Mouse (Mus musculus): Measurements from ENCODE around the gene Il1rap. TPM values are rescaled to one million over a fixed set of nuclear protein-coding genes. Genes with fewer than 3 reads are reported as not detected.

The Il1rap gene
- polyA plus RNA-seq, 1 experiment from 2014 or later = 3.7 TPM

DNA sequence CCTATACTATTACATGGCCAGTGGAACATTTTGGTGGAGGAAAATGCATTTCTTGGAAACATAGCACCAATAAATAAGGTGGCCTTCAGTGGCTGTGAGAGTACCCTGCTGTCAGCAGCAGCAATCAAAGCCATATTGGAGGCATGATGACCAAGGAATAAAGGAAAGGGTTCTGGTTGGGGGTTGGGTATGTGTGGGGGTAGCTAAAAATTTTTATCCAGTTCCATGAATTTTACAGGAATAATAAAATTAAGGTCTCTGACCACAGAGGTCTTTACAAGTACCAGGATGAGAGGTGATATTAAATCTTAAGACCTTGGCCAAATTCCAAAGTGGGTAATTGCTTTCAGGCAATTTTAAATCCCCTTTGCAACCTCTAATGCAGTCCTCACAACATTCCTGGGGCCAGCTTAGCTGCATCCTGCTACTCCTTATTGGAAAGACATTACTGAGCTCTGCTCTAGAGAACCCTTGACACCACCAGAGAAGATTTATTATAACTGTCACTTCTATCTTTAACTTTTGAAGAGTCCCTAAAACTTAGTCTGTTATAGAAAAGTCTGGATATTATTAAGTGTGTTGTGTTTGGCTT is 12.0 kb upstream of the Il1rap start:
- ATAC-seq (no peak), DNase-seq (ENCODE audit: low spot score) (no peak)
- no peak overlapping the region for H3K4me2 ChIP-seq (ENCODE audit: low read length)

DNA sequence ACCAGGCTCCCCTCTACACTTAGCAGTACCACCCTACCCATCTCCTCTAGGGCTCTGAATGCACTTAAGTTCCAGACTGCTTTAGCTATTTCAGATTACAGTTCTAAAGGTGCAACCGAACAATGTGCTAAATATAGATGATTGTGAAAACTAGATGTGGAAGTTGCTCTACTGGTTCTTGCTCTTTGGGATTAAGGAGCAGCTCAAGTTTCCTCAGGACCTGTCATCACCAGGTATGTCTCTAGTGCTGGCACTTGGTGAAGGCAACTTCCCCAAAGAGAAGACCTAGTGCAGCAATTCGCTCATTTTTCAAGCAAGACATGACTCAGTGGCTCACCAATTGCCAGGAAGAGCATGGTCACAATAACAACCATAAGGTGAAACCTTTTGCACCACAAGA is 9.7 kb upstream of the Il1rap start:
- DNase-seq (ENCODE audit: low spot score) (no peak), ATAC-seq (no peak)
- H3K36me3 ChIP-seq (ENCODE audit: control insufficient read depth, insufficient read depth, low read length) = no peaks in the 10 kb centered on the region
- H3K9me3 ChIP-seq (replicated peaks; ENCODE audit: control insufficient read depth, low read length) = no peaks in the 10 kb centered on the region
- H3K4me1 ChIP-seq (ENCODE audit: control insufficient read depth, insufficient read depth, low read length) = no peaks in the 10 kb centered on the region
- H3K9ac ChIP-seq (ENCODE audit: low read length) = no peak overlapping the region
- no peaks in the 10 kb centered on the region for H3K27me3 ChIP-seq (replicated peaks; ENCODE audit: control insufficient read depth, insufficient read depth, low read length)
- H3K27ac ChIP-seq (ENCODE audit: low read depth, low read length) = no peak overlapping the region
- no peak overlapping the region for H3K4me2 ChIP-seq (ENCODE audit: low read length)
- no peak overlapping the region for H3K4me3 ChIP-seq (ENCODE audit: low read depth, low read length)
- 91% methylated on average over 2 of the region's 2 CpGs for WGBS

More for the DNA sequence above, 12.0 kb upstream of the Il1rap start:
- Histone ChIP-seq H3K27me3 (replicated peaks; ENCODE audit: control insufficient read depth, insufficient read depth, low read length) (no peaks in the 10 kb centered on the region), H3K36me3 (ENCODE audit: control insufficient read depth, insufficient read depth, low read length) (no peaks in the 10 kb centered on the region), H3K4me1 (ENCODE audit: control insufficient read depth, insufficient read depth, low read length) (no peaks in the 10 kb centered on the region), H3K9me3 (replicated peaks; ENCODE audit: control insufficient read depth, low read length) (no peaks in the 10 kb centered on the region), H3K4me3 (ENCODE audit: low read depth, low read length) (no peak overlapping the region), H3K27ac (ENCODE audit: low read depth, low read length) (no peak overlapping the region), H3K9ac (ENCODE audit: low read length) (no peak overlapping the region)

DNA sequence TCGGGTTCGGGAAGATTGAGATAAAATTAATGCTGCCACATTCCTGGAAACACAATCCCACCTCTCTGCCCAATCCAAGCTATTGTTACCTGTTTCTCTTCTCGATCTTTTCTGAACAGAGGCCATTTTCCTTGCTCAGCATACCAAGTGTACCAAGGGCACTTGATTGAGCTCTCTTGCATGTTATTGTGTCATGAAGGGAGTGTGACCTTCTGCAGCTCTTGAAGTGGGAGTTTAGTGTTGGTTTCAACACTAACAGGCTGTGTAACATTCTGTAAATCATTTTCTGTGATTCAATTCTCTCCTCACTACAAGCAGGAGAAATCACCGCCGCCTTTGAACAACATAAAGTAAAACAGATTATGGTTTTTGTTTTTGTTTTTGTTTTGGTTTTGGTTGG is 7.3 kb upstream of the Il1rap start:
- no peak overlapping the region for H3K4me2 ChIP-seq (ENCODE audit: low read length)
- 94% methylated on average over 5 of the region's 5 CpGs for WGBS
- no peak overlapping the region for H3K9ac ChIP-seq (ENCODE audit: low read length)
- DNase-seq (ENCODE audit: low spot score) (no peak), ATAC-seq (no peak)
- H3K36me3 ChIP-seq (ENCODE audit: control insufficient read depth, insufficient read depth, low read length) = no peaks in the 10 kb centered on the region
- H3K9me3 ChIP-seq (replicated peaks; ENCODE audit: control insufficient read depth, low read length) = no peaks in the 10 kb centered on the region
- H3K4me1 ChIP-seq (ENCODE audit: control insufficient read depth, insufficient read depth, low read length) = no peaks in the 10 kb centered on the region
- H3K27ac ChIP-seq (ENCODE audit: low read depth, low read length) = no peak overlapping the region
- no peak overlapping the region for H3K4me3 ChIP-seq (ENCODE audit: low read depth, low read length)
- no peaks in the 10 kb centered on the region for H3K27me3 ChIP-seq (replicated peaks; ENCODE audit: control insufficient read depth, insufficient read depth, low read length)

DNA sequence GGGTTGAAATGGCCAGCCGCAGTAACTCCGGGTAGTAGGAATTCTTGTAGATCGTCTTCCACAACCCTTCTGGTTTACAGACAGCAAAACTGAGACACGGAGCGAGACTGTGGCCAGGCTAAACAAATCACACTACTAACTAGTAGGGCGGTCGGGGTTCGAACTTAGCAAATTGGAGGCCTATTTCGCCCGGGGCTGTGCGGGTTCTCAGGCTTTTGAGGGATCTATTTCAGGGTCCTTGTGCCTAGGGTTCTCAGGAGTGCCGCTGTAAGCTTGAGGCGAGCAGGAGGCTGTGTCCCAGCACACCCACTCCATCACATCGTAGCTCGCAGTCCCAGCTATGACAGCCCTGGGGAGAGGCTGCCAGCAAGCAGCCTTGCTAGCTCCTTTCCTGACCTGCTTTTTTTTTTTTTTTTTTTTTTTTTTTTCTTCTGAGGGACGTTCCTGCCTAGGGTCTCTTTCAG is 441 bp downstream of the Il1rap start:
- Histone ChIP-seq H3K9ac (ENCODE audit: low read length) (peak overlapping the region; percentile 65), H3K4me3 (ENCODE audit: low read depth, low read length) (peak overlapping the region; percentile 57), H3K27me3 (replicated peaks; ENCODE audit: control insufficient read depth, insufficient read depth, low read length) (no peaks in the 10 kb centered on the region), H3K4me2 (ENCODE audit: low read length) (peak overlapping the region; percentile 74), H3K9me3 (replicated peaks; ENCODE audit: control insufficient read depth, low read length) (no peaks in the 10 kb centered on the region), H3K27ac (ENCODE audit: low read depth, low read length) (no peak overlapping the region), H3K36me3 (ENCODE audit: control insufficient read depth, insufficient read depth, low read length) (no peaks in the 10 kb centered on the region), H3K4me1 (ENCODE audit: control insufficient read depth, insufficient read depth, low read length) (peaks cover 3% of the 10 kb centered on the region; the same call in 1 of the 2 replicates)
- under 1% methylated on average over 16 of the region's 16 CpGs for WGBS
- peak; percentile 67 for ATAC-seq
- peak; percentile 49 for DNase-seq (ENCODE audit: low spot score)

DNA sequence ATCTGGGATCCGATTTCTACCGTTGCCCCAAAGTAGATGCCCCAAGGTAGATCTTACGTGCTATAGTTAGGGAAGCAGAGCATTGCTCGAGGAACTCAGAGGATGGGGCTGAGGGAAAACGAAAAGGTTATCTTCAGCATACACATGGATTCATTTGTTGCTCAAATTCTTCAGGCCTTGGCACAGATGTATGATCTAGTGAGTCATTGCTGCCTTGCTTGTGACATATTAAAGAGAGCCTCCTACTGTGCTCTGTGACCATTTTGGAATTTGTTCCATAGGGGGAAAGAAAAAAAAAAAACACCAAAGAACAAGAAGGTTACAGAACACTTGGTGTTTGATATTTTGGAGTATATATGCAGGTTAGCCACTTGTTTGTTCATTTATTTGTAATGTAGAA is 4.3 kb downstream of the Il1rap start:
- 95% methylated on average over 5 of the region's 5 CpGs for WGBS
- H3K4me3 ChIP-seq (ENCODE audit: low read depth, low read length) = no peak overlapping the region
- H3K9ac ChIP-seq (ENCODE audit: low read length) = no peak overlapping the region
- no peaks in the 10 kb centered on the region for H3K27me3 ChIP-seq (replicated peaks; ENCODE audit: control insufficient read depth, insufficient read depth, low read length)
- no peaks in the 10 kb centered on the region for H3K9me3 ChIP-seq (replicated peaks; ENCODE audit: control insufficient read depth, low read length)
- DNase-seq (ENCODE audit: low spot score) = no peak
- ATAC-seq = no peak
- no peaks in the 10 kb centered on the region for H3K36me3 ChIP-seq (ENCODE audit: control insufficient read depth, insufficient read depth, low read length)
- H3K4me2 ChIP-seq (ENCODE audit: low read length) = no peak overlapping the region
- H3K4me1 ChIP-seq (ENCODE audit: control insufficient read depth, insufficient read depth, low read length) = peaks cover 3% of the 10 kb centered on the region; the same call in 1 of the 2 replicates
- H3K27ac ChIP-seq (ENCODE audit: low read depth, low read length) = no peak overlapping the region

DNA sequence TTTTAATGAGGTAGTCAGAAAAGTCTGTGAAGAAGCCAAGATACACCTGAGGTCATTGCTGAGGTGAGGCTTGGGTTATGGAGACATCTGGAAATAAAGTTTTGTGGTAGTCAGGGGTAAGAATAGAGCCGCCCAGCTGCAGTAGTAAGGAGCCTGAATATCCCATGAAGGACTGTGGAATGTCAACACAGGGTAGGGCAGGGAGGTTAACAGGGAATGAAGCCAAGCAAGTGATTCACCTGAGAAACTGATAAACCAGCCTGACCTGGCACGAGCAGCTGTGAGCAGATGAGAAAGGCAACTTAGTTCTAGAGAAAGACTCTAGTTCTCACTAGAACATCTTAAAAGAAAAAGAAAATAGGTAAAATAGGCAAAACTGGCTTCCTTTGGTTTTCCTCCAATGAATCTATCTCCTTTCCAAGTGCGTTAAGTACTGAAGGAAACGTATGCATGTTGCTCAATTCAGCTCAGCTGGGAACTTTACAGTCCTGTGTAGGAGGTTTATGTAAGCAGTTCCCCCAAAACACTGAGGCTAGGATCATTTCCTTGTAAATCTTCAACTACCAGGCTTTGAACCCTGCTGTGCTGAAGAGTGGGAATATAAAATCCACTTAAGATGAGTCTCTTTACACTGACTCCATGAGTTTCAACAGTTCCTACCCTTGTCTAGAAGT is 9.5 kb downstream of the Il1rap start:
- Histone ChIP-seq H3K4me3 (ENCODE audit: low read depth, low read length) (no peak overlapping the region), H3K4me1 (ENCODE audit: control insufficient read depth, insufficient read depth, low read length) (peaks cover 1% of the 10 kb centered on the region; the same call in 1 of the 2 replicates), H3K27ac (ENCODE audit: low read depth, low read length) (no peak overlapping the region), H3K36me3 (ENCODE audit: control insufficient read depth, insufficient read depth, low read length) (no peaks in the 10 kb centered on the region), H3K27me3 (replicated peaks; ENCODE audit: control insufficient read depth, insufficient read depth, low read length) (no peaks in the 10 kb centered on the region), H3K4me2 (ENCODE audit: low read length) (no peak overlapping the region), H3K9me3 (replicated peaks; ENCODE audit: control insufficient read depth, low read length) (no peaks in the 10 kb centered on the region), H3K9ac (ENCODE audit: low read length) (no peak overlapping the region)
- no peak for DNase-seq (ENCODE audit: low spot score)
- ATAC-seq = no peak
- WGBS = 80% methylated on average over 4 of the region's 4 CpGs

DNA sequence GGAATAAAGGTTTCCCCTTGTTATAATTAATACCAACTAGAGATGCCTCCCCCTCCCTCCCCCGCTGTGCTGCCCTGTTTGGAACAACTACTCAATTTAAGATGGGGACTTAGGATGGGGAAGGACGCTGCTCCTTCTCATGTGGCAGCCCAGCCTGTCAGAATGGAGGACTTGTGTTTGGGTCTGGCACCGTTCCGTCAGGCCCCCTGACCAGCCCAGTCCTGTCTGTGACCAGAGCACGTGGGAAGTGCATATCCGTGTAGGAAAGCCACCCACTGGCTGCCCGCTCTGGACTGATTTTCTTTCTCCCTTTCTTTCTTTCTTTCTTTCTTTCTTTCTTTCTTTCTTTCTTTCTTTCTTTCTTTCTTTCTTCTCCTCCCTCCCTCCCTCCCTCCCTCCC is 14.9 kb downstream of the Il1rap start:
- peaks cover 2% of the 10 kb centered on the region; the same call in 1 of the 2 replicates for H3K4me1 ChIP-seq (ENCODE audit: control insufficient read depth, insufficient read depth, low read length)
- 28% methylated on average over 7 of the region's 7 CpGs for WGBS
- H3K9ac ChIP-seq (ENCODE audit: low read length) = no peak overlapping the region
- H3K4me3 ChIP-seq (ENCODE audit: low read depth, low read length) = no peak overlapping the region
- H3K27ac ChIP-seq (ENCODE audit: low read depth, low read length) = no peak overlapping the region
- no peak overlapping the region for H3K4me2 ChIP-seq (ENCODE audit: low read length)
- H3K36me3 ChIP-seq (ENCODE audit: control insufficient read depth, insufficient read depth, low read length) = no peaks in the 10 kb centered on the region
- no peaks in the 10 kb centered on the region for H3K27me3 ChIP-seq (replicated peaks; ENCODE audit: control insufficient read depth, insufficient read depth, low read length)
- peak; percentile 75 for ATAC-seq
- DNase-seq (ENCODE audit: low spot score) = peak; percentile 14
- H3K9me3 ChIP-seq (replicated peaks; ENCODE audit: control insufficient read depth, low read length) = no peaks in the 10 kb centered on the region

DNA sequence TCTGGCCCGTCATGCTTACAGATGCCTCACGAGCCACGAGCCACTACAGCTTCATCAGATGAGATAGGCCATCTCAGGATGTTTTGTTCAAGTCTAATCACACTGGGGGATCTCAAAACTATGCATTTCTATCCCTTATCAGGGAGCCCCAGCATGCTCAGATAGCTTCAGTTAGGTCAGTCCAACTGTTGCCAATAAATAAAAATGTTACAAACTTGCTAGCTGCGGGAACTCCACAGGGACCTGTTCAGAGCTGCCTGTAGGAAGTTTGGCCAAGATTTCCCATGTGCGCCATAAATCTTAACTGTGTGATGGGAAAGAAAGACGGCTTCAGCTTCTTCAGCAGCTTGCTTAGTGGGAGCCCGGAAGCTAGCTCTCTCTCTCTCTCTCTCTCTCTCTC is 15.8 kb downstream of the Il1rap start:
- no peaks in the 10 kb centered on the region for H3K36me3 ChIP-seq (ENCODE audit: control insufficient read depth, insufficient read depth, low read length)
- no peak overlapping the region for H3K4me2 ChIP-seq (ENCODE audit: low read length)
- no peak overlapping the region for H3K27ac ChIP-seq (ENCODE audit: low read depth, low read length)
- H3K27me3 ChIP-seq (replicated peaks; ENCODE audit: control insufficient read depth, insufficient read depth, low read length) = no peaks in the 10 kb centered on the region
- H3K9me3 ChIP-seq (replicated peaks; ENCODE audit: control insufficient read depth, low read length) = no peaks in the 10 kb centered on the region
- DNase-seq (ENCODE audit: low spot score) = no peak
- 79% methylated on average over 7 of the region's 7 CpGs for WGBS
- no peak overlapping the region for H3K9ac ChIP-seq (ENCODE audit: low read length)
- H3K4me1 ChIP-seq (ENCODE audit: control insufficient read depth, insufficient read depth, low read length) = peaks cover 2% of the 10 kb centered on the region; the same call in 1 of the 2 replicates
- ATAC-seq = no peak
- no peak overlapping the region for H3K4me3 ChIP-seq (ENCODE audit: low read depth, low read length)

DNA sequence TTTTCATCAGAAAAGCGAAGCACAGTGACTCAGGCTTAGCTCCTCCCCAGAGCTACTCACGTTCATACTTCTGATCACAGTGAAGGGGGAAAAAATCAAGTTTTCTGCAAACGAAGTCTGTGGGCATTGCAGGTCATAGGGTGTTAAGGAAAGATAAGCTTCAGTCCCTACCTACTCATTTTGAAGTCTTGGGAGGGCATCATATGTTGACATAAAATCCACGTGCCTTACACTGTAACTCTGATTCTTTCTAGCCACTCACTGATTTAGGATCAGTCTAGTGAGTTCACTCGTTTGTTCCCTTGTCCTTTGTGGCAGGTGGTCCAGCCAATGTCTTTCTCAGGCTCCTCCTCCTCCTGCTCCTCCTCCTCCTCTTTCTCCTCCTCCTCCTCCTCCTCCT is 17.1 kb downstream of the Il1rap start:
- Histone ChIP-seq H3K4me2 (ENCODE audit: low read length) (no peak overlapping the region), H3K27me3 (replicated peaks; ENCODE audit: control insufficient read depth, insufficient read depth, low read length) (no peaks in the 10 kb centered on the region), H3K9ac (ENCODE audit: low read length) (no peak overlapping the region), H3K36me3 (ENCODE audit: control insufficient read depth, insufficient read depth, low read length) (no peaks in the 10 kb centered on the region), H3K4me1 (ENCODE audit: control insufficient read depth, insufficient read depth, low read length) (peaks cover 2% of the 10 kb centered on the region; the same call in 1 of the 2 replicates), H3K27ac (ENCODE audit: low read depth, low read length) (no peak overlapping the region), H3K4me3 (ENCODE audit: low read depth, low read length) (no peak overlapping the region), H3K9me3 (replicated peaks; ENCODE audit: control insufficient read depth, low read length) (no peaks in the 10 kb centered on the region)
- no peak for ATAC-seq
- 73% methylated on average over 5 of the region's 5 CpGs for WGBS
- DNase-seq (ENCODE audit: low spot score) = no peak

Data from forebrain, embryonic 14.5 days (tissue).